Mouse (Mus musculus): ENCODE results near the gene Sephs1.
"Not testable (repeated sequence)": the region's sequence is repeated elsewhere in the genome, so short reads cannot be mapped to it uniquely, and the experiment has no call there.

Sephs1 gene

DNA sequence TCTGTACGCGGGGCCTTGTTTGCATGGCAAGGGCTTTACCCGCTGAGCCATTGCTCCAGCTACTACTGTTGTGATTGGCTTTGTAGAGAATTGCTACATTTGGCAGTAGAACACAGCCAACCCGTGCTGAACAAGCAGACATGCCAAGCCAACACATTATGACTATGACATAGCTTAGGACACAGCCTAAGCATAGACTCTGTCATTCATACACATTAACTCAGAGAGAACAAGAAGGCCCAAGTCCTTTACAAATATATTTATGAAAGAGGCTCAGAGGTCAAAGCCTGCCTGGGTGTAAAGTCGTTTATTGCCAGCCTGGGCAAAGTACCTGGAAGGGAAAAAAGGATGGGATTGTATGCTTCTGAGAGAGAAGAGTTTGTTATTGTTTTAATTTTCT lies 21.0 kb downstream of the Sephs1 start:
- intact Hi-C loops (cut with DNase I), result no loop called here

GRCm38 (mm10) chr2:4907120-4907519 lies 25.8 kb downstream of the Sephs1 start:
- intact Hi-C loops (cut with DNase I), result no loop called here

GRCm38 (mm10) chr2:4907916-4908315 lies 26.6 kb downstream of the Sephs1 start:
- intact Hi-C loops (cut with DNase I), result no loop called here

GRCm38 (mm10) chr2:4908771-4909315 lies 27.5 kb downstream of the Sephs1 start:
- intact Hi-C loops (cut with DNase I), result no loop called here

DNA sequence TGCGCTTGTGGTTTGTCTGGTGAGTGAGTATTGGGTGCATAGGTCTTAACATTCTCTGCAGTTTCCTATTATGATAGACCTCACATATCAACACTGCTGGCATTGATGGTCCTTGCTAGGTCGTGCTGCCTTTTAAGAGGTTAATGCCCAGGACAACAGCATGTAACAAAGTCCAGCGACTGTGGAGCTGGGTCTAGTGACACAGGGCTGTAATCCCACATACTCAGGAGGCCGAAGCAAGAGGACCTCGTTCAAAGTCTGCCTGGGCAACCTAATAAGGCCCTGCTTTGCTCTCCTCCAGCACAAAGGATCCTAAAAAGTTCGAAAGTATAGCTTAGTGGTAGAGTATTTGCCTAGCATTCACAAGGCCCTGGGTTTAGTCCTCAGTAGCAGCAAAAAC lies 28.5 kb downstream of the Sephs1 start:
- intact Hi-C loops (cut with DNase I), result no loop called here

- intact Hi-C loops (cut with DNase I), result no loop called here
Observed at GRCm38 (mm10) chr2:4910521-4910920, 29.2 kb downstream of the Sephs1 start.

DNA sequence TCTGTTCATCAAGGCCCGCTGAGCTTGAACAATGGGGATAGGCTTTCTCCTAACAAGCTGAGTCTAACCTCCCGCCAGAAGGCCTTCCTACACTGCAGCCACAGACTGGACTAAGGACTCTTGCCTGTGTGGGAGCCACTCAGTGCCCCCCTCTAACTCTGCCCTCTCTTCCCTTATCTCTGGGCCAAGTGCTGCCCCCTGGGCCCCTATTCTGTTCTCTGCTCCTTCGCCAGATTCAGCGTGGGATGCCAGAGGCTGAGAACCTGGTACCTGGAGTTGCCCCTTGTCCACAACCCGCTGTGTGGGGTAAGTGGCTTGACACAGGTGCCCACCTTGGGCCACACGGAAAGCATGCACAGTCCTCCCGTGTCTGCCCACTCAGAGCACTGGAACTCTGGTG lies 32.6 kb downstream of the Sephs1 start:
- intact Hi-C loops (cut with DNase I), result no loop called here

- intact Hi-C loops (cut with DNase I), result loop anchor here (5.0 kb wide), 1 partner anchor 71 kb away; no protein-coding TSS in a partner anchor
Observed at GRCm38 (mm10) chr2:4916037-4916436, 34.7 kb downstream of the Sephs1 start.

DNA sequence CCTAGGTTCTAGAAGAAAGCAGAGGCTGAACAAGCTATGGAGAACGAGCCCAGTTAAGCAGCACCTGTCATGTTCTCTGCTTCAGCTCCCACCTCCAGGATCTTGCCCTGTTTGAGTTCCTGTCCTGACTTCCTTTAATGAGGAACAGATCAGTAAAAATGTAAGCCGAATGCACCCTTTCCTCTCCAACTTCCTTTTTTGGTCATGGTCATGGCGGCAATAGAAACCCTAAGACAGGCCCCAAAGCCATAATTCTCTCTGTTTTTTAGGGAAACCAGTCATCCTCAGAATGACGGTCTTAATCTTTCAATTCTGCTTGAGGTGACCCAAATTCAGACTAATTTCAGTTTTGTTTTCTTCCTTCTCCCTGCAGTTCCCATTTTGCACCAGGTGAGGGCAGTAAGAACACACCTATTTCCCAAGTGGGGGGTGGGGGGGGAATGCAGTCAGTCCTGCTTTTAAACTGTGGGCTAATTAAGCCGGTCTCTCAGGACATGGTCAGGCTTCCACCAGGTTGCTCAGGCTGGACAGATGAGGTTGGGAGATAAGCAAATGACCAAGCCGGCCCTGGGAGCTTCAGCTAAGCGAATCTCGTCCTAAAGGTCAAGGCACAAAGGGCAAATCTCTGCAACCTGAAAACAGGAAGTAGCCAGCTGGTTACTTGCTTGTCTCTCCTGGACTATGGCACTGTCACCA lies 36.1 kb downstream of the Sephs1 start:
- intact Hi-C loops (cut with DNase I), result loop anchor here (5.0 kb wide), 1 partner anchor 70 kb away; no protein-coding TSS in a partner anchor

DNA sequence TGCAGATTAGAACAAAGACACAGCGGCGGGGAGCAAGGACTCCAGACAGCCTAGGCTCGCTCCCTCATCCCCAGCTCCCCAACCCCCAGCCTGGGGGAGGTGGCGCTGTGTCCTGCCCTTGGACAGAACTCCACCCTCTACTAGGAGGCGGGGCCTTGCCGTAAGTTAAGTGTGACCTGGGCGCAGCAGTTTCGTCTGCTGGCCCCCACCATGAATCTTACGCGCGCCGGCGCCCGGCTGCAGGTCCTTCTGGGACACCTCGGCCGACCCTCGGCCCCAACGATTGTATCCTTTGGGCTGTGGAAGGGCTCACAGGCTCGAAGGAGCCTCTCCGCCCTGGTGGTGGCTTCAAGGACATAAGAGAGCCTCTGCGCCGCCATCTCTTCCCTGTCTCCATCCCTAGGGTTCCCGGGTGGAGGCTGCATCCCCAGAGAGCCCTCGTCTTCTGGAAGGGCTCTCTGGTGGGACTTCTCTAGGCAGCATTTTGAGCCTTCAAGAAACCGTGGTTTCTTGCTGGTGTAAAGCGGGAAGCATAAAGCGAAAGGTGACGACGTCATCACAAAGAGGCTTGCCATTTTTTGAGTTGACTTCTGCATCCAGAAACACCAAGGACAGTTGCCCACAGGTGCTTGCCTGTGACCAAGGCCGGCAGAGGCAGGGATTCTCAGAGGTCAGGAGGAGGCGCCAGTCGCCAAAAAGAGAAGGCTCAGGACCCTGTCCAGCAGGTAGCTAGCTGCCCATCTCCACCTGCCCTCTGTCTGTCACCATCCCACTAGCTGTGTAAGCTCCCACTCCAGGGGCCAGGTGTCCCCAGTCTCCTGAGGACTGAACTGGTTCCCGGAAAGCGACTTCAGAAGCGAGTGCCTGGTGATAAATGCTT lies 37.7 kb downstream of the Sephs1 start, which contains the start of gene Phyh:
Gene Phyh (plus strand): TSS at position 160 of the 880 bp plus-strand sequence.
- intact Hi-C loops (cut with DNase I), result loop anchor here (5.0 kb wide), 1 partner anchor 68 kb away; no protein-coding TSS in a partner anchor

DNA sequence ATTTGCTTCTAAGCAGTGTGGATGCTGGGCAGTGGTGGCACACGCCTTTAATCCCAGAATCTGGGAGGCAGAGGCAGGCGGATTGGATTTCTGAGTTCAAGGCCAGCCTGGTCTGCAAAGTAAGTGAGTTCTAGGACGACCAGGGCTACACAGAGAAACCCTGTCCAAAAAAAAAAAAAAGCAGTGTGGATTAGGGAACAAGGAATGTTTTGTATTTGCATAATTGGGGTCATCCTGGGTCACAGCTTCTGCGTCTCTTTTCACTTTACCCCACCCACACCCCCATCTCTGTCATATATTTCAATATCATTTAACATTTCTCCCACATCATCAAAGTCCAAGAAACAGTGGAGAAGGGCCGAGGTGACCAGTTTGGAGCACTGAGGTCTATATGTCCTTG lies 39.7 kb downstream of the Sephs1 start:
- intact Hi-C loops (cut with DNase I), result no loop called here

DNA sequence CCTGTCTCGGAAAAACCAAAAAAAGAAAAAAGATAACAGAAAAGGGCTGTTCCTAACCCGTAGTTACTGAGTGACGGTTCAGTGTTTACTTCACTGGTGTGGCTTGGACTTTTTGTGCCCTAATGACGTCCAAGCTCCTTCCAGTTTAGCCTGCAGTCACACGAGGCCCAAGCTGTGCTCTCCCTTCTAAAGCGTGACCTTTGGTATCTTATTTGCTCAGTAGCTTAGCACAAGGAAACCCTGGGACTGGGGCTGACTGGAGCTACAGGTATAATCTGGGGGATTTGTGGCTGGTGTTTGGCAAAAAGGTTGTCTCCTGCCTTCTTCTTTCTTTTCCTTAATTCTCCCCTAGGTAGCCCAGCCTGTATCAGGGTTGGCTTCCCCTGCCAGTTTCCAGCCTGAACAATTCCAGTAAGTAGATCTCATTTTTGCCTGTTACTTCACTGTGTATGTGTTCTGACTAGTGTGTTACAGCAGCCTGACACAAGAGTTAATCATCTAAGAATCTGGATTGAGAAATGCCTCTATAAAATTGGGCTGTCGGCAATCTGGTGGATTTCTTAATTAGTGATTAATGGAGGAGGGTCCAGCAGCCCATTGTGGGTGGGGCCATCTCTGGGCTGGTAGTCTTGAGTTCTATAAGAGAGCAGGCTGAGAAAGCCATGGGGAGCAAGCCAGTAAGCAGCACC lies 41.3 kb downstream of the Sephs1 start:
- intact Hi-C loops (cut with DNase I), result no loop called here

DNA sequence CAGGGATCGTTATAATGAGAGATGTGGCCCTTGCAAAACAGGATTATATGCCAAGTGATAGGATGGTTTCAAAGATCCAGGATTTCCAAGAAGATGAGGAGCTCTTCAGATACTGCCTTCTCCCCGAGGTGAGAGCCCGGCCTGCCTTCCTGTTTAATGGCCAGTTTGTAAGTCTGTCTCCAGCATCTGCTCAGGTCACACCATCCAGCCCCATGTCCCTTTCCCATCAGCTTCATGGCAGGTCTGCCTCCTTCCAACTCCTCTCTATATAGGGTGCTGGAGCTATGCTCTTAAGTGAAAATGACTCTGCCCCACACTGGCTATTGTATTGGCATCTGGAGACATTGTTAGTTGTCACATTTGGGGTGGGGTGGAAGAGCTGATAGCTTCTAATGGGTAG lies 46.0 kb downstream of the Sephs1 start:
- intact Hi-C loops (cut with DNase I), result no loop called here

- intact Hi-C loops (cut with DNase I), result no loop called here
Observed at GRCm38 (mm10) chr2:4929230-4929629, 47.9 kb downstream of the Sephs1 start.

GRCm38 (mm10) chr2:4934516-4934915 lies 53.2 kb downstream of the Sephs1 start:
- intact Hi-C loops (cut with DNase I), result loop anchor here (5.0 kb wide), 1 partner anchor 33 kb away; no protein-coding TSS in a partner anchor

GRCm38 (mm10) chr2:4937931-4938330 lies 56.6 kb downstream of the Sephs1 start:
- intact Hi-C loops (cut with DNase I), result no loop called here

DNA sequence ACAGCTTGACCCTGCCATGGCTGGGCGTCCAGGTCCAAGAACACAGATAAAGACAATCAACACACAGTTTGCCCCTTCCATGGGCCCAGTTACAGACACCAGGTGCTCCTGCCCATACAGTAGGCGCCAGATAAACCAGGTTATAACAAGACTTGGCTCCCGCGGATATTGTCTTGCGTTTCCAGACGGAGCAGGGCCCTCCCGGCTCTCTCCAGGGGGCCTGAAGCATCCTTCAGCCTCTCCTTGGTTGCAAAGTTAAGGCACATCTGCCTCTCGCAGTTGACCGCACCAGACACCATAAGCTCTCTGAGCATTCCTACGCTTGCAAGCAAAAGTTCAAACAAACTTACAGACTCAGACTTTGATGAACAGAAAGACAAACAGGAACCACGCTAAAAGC lies 59.5 kb downstream of the Sephs1 start:
- intact Hi-C loops (cut with DNase I), result no loop called here

- intact Hi-C loops (cut with DNase I), result not testable (repeated sequence)
Observed at GRCm38 (mm10) chr2:4949691-4950090, 68.3 kb downstream of the Sephs1 start.

DNA sequence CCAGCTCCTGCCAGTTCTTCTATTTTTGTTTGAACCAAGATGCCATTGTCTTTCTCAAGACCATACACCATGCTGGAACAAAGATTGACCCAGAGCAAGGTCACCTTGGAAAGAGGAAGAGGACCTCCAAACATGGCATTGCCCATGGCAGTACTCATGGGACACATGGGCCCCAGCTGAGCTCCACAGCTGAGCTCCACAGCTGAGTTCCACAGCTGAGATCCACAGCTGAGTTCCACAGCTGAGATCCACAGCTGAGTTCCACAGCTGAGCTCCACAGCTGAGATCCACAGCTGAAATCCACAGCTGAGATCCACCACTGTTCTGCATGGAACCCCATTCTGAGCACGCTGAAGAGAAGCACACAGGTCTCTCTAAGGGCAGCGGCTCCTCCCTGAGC lies 69.6 kb downstream of the Sephs1 start:
- intact Hi-C loops (cut with DNase I), result no loop called here

DNA sequence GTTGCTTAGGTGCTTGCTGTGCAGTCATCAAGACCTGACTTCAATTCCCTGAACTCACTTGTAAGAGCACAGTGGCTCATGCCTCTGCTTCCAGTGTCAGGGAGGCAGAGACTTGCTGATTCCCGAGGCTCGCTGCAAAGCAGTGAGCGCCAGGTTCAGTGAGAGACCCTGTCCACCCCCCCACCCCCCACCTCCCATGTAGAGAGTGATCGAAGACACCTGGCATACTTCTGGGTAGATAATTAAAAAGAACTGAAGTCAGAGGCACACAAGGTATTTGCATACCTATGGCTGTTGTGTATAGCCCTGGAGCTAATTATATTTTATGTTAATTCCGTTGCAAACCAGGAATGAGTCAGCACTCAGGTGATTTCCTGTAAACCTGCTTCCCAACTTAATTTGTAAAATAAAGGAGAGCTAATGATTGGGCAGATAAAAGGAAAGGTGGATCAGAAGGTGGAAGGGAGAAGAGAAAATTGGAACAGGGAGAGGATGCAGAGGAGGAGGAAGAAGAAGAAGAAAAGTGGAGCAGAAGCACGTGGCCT lies 72.9 kb downstream of the Sephs1 start:
- intact Hi-C loops (cut with DNase I), result no loop called here

GRCm38 (mm10) chr2:4958039-4958438 lies 76.7 kb downstream of the Sephs1 start:
- intact Hi-C loops (cut with DNase I), result no loop called here
